Mouse (Mus musculus) liver, adult 2 months (tissue): ENCODE data around the gene Mapkapk2.

ENCODE experiments used
- CTCF ChIP-seq: fragments of 200-500 bp; IDR thresholded peaks from 2 replicates; pipeline ENCODE4 v1.5.1; 2011; ENCODE audit warnings: low read depth, low read length, control low read depth
- POLR2A ChIP-seq: fragments of 200-500 bp; IDR thresholded peaks from 2 replicates; pipeline ENCODE4 v1.6.1; 2011; ENCODE audit warnings: low read length, control low read depth; ENCODE audit not compliant: insufficient read depth; ENCODE audit errors: extremely low read depth

GRCm38 (mm10) chr1:131042721-131043120 is 54.9 kb downstream of the Mapkapk2 start:
- TF ChIP-seq CTCF: no peak
- TF ChIP-seq POLR2A: no peak
